Mouse (Mus musculus) bone marrow macrophage, adult 2 months (primary cell): ENCODE measurements around the gene Polr2i.

Source experiments
- CTCF ChIP-seq: IDR thresholded peaks from 2 replicates; pipeline ENCODE4 v1.5.1; 2012; ENCODE audit warnings: low read depth, mild to moderate bottlenecking, low read length, moderate library complexity
- POLR2A ChIP-seq: IDR thresholded peaks from 2 replicates; pipeline ENCODE4 v1.6.1; 2012; ENCODE audit warnings: mild to moderate bottlenecking, low read depth, low read length, borderline replicate concordance

DNA sequence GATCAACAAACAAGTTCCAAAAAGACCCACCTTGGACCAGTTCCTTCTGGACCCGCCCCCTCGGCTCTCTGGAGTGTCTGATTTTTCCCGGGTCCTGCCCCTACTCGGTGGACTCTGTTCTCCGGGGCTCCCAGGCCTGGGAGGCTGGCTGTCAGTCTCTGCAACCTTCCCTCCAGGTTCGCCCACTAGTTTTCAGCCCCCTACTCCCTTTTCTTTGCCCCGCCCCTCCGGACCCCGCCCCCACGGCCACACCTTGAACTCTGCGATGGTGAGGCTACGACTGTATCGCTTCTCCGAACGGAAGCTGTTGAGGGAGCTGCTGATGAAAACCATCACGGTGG lies 450 bp upstream of the Polr2i start:
- no peak for TF ChIP-seq CTCF
- TF ChIP-seq POLR2A: no peak
